Mouse (Mus musculus) myocyte (in vitro differentiated cells): ENCODE measurements at regions not wholly inside any gene's neighbourhood (a gene's known extent, or its start where the extent isn't known, plus 50 kb on each side); places are given as distances from the start of the nearest gene placed in this dataset.

Experiments
- E2F4 ChIP-seq: IDR thresholded peaks from one replicate; pipeline ENCODE4 v1.6.1; 2011; ENCODE audit warnings: mild to moderate bottlenecking, control low read depth, moderate library complexity; ENCODE audit not compliant: insufficient read depth
- MYOD1 ChIP-seq, 3 experiments: IDR thresholded peaks; one replicate each; pipeline ENCODE4 v1.6.1; 2011; ENCODE audit warnings: control low read depth in 2 of 3, low read depth in 2 of 3, mild to moderate bottlenecking in 2 of 3, moderate library complexity in 1 of 3; ENCODE audit not compliant: insufficient read length in 2 of 3, control insufficient read depth in 1 of 3
- POLR2A ChIP-seq: IDR thresholded peaks from one replicate; pipeline ENCODE4 v1.6.1; 2011; ENCODE audit warnings: low read depth, mild to moderate bottlenecking, control low read depth, moderate library complexity; ENCODE audit not compliant: insufficient read length
- TCF12 ChIP-seq: IDR thresholded peaks from one replicate; pipeline ENCODE4 v1.6.1; 2011; ENCODE audit warnings: mild to moderate bottlenecking, control low read depth; ENCODE audit not compliant: poor library complexity, insufficient read depth, severe bottlenecking

DNA sequence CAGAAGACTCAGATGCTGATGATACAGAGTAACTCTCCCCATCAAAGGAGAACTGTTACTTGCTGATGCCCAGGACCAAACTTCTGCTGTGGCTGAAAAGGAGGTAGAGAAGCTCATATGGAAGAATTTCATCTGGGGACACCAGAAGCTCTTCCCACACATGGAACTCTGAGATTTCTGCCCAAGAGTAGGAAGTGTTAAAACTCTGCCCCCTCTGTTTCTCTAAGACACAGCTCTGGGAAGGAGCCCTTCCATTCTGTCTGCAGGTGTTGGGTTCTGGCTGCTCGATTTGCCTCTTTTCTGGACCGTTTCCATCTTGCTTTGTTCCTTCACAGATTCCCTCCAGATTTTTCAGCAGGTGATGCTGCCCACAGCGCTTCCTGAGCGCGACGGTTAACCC lies 187.0 kb downstream of the Rnf144b start:
- no peak for TF ChIP-seq E2F4
- no peak for TF ChIP-seq POLR2A
- no peak for TF ChIP-seq TCF12
- TF ChIP-seq MYOD1 (IDR thresholded peaks at IDR 0.05; ENCODE audit: control insufficient read depth in 1 of 3, insufficient read length in 2 of 3, low read depth in 2 of 3), result no peak
